Mouse (Mus musculus) spleen, adult 12 weeks (tissue): ENCODE results near the gene Tefm.
"Not testable (repeated sequence)": the region's sequence is repeated elsewhere in the genome, so short reads cannot be mapped to it uniquely, and the experiment has no call there.

Experiments used
- DNase-seq: peaks from one replicate; pipeline ENCODE4 v3.0.0; 2022; ENCODE audit warnings: low spot score

Gene Tefm

GRCm38 (mm10) chr11:80141825-80142521, at the start of gene Tefm:
Gene Tefm, minus strand, starts transcription at chr11:80142175.
- peak; percentile 67 for DNase-seq

- DNase-seq = no peak
These were observed 48.3 kb upstream of the Tefm start for GRCm38 (mm10) chr11:80190280-80190679.

GRCm38 (mm10) chr11:80185441-80185976, 43.5 kb upstream of the Tefm start:
- DNase-seq = not testable (repeated sequence)

GRCm38 (mm10) chr11:80184531-80185071, 42.6 kb upstream of the Tefm start:
- no peak for DNase-seq

- peak; percentile 68 for DNase-seq
These were observed 41.8 kb upstream of the Tefm start, which contains the start of gene Rnf135 for GRCm38 (mm10) chr11:80183705-80184255. Gene Rnf135, plus strand, starts transcription at chr11:80183851.

- DNase-seq = not testable (repeated sequence)
These were observed 41.2 kb upstream of the Tefm start for GRCm38 (mm10) chr11:80183054-80183704.

GRCm38 (mm10) chr11:80181021-80181749, 39.2 kb upstream of the Tefm start:
- DNase-seq = no peak

- DNase-seq = no peak
These were observed 36.3 kb upstream of the Tefm start for GRCm38 (mm10) chr11:80178316-80178715.

- no peak for DNase-seq
These were observed 35.2 kb upstream of the Tefm start for GRCm38 (mm10) chr11:80176911-80177895.

GRCm38 (mm10) chr11:80173963-80174670, 32.1 kb upstream of the Tefm start:
- no peak for DNase-seq

- DNase-seq = no peak
These were observed 29.9 kb upstream of the Tefm start for GRCm38 (mm10) chr11:80171884-80172283.

GRCm38 (mm10) chr11:80170351-80170750, 28.4 kb upstream of the Tefm start:
- DNase-seq = no peak

GRCm38 (mm10) chr11:80169629-80170028, 27.7 kb upstream of the Tefm start:
- DNase-seq = no peak

GRCm38 (mm10) chr11:80168611-80169249, 26.8 kb upstream of the Tefm start:
- no peak for DNase-seq

GRCm38 (mm10) chr11:80168121-80168520, 26.1 kb upstream of the Tefm start:
- no peak for DNase-seq

- no peak for DNase-seq
These were observed 22.2 kb upstream of the Tefm start for GRCm38 (mm10) chr11:80164224-80164623.

GRCm38 (mm10) chr11:80163362-80164116, 21.6 kb upstream of the Tefm start:
- DNase-seq = no peak

- DNase-seq = no peak
These were observed 19.1 kb upstream of the Tefm start for GRCm38 (mm10) chr11:80161041-80161440.

- no peak for DNase-seq
These were observed 17.0 kb upstream of the Tefm start for GRCm38 (mm10) chr11:80159018-80159417.
